Mouse (Mus musculus) limb, embryonic 10.5 days (tissue): ENCODE data around the gene Tbc1d13. TPM values are rescaled to one million over a fixed set of nuclear protein-coding genes. Genes with fewer than 3 reads are reported as not detected.
A peak's percentile ranks its signal among the peaks of the same experiment; 100 is the strongest.
"Not testable (repeated sequence)": the region's sequence is repeated elsewhere in the genome, so short reads cannot be mapped to it uniquely, and the experiment has no call there.

Experiments used
- DNase-seq: peaks from one replicate; pipeline ENCODE4 v3.0.0-alpha.2; 2017; ENCODE audit warnings: low spot score
- H3K27ac ChIP-seq: fragments of 300-500 bp; sonication (generic); 2 replicates; pipeline ENCODE4 v1.5.1; 2016; ENCODE audit warnings: mild to moderate bottlenecking
- H3K27me3 ChIP-seq: fragments of 300-500 bp; sonication (generic); 2 replicates; pipeline ENCODE4 v1.6.1; 2016; ENCODE audit warnings: low read depth, mild to moderate bottlenecking; ENCODE audit not compliant: poor library complexity, severe bottlenecking
- H3K36me3 ChIP-seq: fragments of 300-500 bp; sonication (generic); 2 replicates; pipeline ENCODE4 v1.6.1; 2016; ENCODE audit warnings: mild to moderate bottlenecking, moderate library complexity
- H3K4me1 ChIP-seq: fragments of 300-500 bp; sonication (generic); 2 replicates; pipeline ENCODE4 v1.6.1; 2016
- H3K4me3 ChIP-seq: fragments of 300-500 bp; sonication (generic); 2 replicates; pipeline ENCODE4 v1.5.1; 2016; ENCODE audit warnings: mild to moderate bottlenecking, moderate library complexity
- H3K9me3 ChIP-seq: fragments of 300-500 bp; sonication (generic); replicated peaks from 2 replicates; pipeline ENCODE4 v1.6.1; 2016; ENCODE audit warnings: mild to moderate bottlenecking
- WGBS: fragments of 180-500 bp; shearing (Covaris S2); methylation state at CpG from one replicate; pipeline ENCODE4 v1.1.7; 2016; 5-methylcytosine and 5-hydroxymethylcytosine counted together
- polyA plus RNA-seq: library from polyadenylated mRNA; unstranded; fragments of >200 nt; fragmentation: Nextera tagmentation; extraction: Ambion mirVana; gene quantifications from 2 replicates; pipeline ENCODE4 v1.2.1, GENCODE M21; 2016

Tbc1d13 gene
- polyA plus RNA-seq, 1 experiment from 2014 or later, result 8.1 TPM

DNA sequence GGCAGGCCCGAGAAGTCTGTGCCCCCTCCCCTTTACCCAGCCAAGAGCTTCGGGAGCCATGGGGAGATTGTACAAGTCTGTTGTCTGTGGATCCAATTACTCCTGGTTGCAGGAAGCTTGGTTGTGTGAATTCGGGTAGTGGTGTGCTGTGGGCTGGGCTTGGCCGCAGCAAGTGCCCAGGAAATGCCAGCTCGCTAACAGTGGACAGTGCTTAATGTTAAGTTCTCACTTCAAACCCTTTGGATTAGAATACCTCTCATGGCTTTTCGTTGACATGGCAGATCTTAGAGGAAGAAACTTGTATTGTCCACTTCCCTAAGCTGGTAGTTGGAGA is 799 bp downstream of the Tbc1d13 start:
- H3K36me3 ChIP-seq, result peaks cover 43% of the 10 kb centered on the region
- peak overlapping the region; percentile 88 for H3K4me3 ChIP-seq
- H3K9me3 ChIP-seq, result no peaks in the 10 kb centered on the region
- peak; percentile 35 for DNase-seq
- peak overlapping the region; percentile 88 for H3K27ac ChIP-seq
- H3K4me1 ChIP-seq, result peaks cover 27% of the 10 kb centered on the region
- WGBS, result 35% methylated on average over 6 of the region's 6 CpGs
- no peaks in the 10 kb centered on the region for H3K27me3 ChIP-seq

DNA sequence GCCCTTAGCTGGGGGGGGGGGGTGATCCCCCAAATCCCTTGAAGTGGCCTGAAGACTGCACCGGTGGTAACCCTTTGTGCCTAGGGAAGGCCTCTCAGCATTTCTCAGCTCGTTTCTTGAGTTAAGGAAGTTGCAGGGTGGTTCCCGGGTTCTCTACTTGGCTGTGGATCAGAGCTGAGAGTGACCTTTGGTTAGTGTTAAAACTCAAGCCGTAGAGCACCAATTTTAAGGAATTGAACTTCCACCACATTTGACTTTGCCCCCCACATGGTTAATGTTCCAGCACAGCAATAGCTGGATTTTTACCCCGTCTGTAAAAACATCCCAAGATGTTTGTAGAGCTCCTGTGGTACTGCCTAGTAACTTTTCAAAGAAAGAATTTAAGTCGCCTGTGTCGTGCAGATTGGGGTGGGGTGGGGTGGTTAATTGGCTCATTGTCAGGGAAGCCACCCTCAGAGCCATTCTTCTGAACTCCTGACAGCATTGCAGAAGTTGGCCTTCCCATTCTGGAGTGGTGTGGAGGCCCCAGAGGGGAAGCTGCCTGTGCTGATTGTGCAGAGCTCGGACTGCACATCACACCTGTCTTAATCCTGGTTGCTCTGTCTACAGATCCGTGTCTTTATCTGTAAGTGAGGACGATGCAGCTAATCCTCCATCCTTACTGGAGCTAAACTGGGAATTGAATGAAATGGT is 1.5 kb downstream of the Tbc1d13 start:
- peak overlapping the region; percentile 88; the same call in 1 of the 2 replicates for H3K27ac ChIP-seq

DNA sequence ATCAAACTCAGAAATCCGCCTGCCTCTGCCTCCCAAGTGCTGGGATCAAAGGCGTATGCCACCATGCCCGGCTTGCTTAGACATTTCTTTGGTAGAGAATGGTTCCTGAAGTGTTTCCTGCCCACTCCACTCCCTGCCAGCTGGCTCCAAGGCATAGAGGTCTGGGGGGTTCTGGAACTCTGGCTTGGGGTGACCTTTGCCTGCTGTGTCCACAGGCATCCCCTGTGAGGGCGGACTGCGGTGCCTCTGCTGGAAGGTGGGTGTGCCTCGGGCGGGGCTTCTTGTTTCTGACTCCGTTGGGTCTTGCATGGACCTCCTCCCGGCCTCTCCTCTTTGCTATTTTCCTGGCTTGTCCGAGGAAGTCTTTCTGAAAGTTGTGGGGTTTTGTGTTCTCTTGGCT is 2.9 kb downstream of the Tbc1d13 start:
- Histone ChIP-seq H3K4me1 (peaks cover 27% of the 10 kb centered on the region), H3K27ac (no peak overlapping the region), H3K9me3 (no peaks in the 10 kb centered on the region), H3K36me3 (peaks cover 62% of the 10 kb centered on the region), H3K4me3 (no peak overlapping the region), H3K27me3 (no peaks in the 10 kb centered on the region)
- DNase-seq, result no peak
- 92% methylated on average over 10 of the region's 10 CpGs for WGBS

More for the DNA sequence above, 1.5 kb downstream of the Tbc1d13 start:
- H3K4me3 ChIP-seq, result peak overlapping the region; percentile 88
- H3K36me3 ChIP-seq, result peaks cover 48% of the 10 kb centered on the region
- 84% methylated on average over 10 of the region's 10 CpGs for WGBS
- no peaks in the 10 kb centered on the region for H3K9me3 ChIP-seq
- no peak for DNase-seq
- H3K27me3 ChIP-seq, result no peaks in the 10 kb centered on the region
- peaks cover 27% of the 10 kb centered on the region for H3K4me1 ChIP-seq

DNA sequence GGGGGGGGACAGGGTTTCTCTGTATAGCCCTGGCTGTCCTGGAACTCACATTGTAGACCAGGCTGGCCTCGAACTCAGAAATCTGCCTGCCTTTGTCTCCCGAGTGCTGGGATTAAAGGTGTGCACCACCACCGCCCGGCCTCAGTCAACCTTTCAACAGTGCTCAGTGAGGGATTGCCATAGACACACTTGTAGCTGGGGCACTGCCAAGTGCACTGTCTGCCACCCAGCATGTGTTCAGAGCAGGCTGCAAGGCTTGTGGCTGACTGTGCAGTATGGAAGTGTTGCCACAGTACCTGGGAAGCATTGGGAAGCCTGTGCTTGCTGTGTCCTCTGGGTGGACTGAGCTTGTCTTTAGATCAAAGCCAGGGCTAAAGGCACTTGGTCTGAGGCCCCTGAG is 6.5 kb downstream of the Tbc1d13 start:
- H3K36me3 ChIP-seq, result peaks cover 96% of the 10 kb centered on the region
- not testable (repeated sequence) for H3K4me3 ChIP-seq, DNase-seq, H3K27me3 ChIP-seq, H3K9me3 ChIP-seq, H3K27ac ChIP-seq, H3K4me1 ChIP-seq
- 95% methylated on average over 4 of the region's 4 CpGs for WGBS

DNA sequence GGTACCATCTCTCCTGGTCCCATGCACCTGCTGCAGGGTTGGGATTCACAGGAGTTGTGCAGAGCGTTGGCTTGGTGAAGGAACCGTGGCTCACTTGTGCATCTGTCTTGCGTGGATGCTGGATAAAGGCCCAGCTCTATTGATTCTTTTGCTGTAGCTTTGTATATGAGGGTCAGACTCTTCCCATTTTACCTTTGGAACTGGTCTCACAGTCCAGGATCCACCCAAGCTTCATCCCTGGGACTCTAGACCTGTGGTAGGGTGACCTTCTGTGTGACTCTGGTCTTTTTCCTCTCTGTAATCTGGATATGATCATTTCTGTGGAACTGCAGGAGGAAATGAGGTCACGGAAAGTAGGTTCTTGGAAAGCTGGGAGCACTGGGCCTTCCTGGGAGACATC is 10.9 kb downstream of the Tbc1d13 start:
- H3K27me3 ChIP-seq, result no peaks in the 10 kb centered on the region
- no peak for DNase-seq
- H3K27ac ChIP-seq, result no peak overlapping the region
- H3K4me1 ChIP-seq, result no peaks in the 10 kb centered on the region
- H3K4me3 ChIP-seq, result no peak overlapping the region
- peaks cover 99% of the 10 kb centered on the region for H3K36me3 ChIP-seq
- H3K9me3 ChIP-seq, result no peaks in the 10 kb centered on the region
- WGBS, result 95% methylated on average over 4 of the region's 4 CpGs

DNA sequence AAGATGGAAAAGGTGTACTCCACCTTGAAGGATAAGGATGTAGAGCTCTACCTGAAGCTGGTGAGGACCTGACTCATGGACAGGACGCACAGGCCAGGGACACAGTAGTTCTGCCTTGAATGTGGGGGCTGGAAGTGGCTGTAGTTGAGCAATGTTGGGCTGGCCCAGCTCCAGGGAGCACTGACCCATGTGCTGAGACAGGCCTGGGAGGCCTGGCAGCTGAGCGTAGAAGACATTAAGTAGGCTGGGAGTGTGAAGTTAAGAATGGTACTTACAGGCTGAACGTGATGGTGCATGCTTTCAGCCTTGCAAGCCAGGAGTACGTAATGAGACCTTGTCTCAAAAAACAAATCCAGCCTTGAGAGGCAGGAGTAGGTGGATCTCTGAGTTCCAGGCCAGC is 13.9 kb downstream of the Tbc1d13 start:
- peaks cover 96% of the 10 kb centered on the region for H3K36me3 ChIP-seq
- H3K27ac ChIP-seq, result no peak overlapping the region
- WGBS, result 97% methylated on average over 4 of the region's 4 CpGs
- no peak for DNase-seq
- H3K9me3 ChIP-seq, result no peaks in the 10 kb centered on the region
- no peaks in the 10 kb centered on the region for H3K27me3 ChIP-seq
- no peak overlapping the region for H3K4me3 ChIP-seq
- no peaks in the 10 kb centered on the region for H3K4me1 ChIP-seq

DNA sequence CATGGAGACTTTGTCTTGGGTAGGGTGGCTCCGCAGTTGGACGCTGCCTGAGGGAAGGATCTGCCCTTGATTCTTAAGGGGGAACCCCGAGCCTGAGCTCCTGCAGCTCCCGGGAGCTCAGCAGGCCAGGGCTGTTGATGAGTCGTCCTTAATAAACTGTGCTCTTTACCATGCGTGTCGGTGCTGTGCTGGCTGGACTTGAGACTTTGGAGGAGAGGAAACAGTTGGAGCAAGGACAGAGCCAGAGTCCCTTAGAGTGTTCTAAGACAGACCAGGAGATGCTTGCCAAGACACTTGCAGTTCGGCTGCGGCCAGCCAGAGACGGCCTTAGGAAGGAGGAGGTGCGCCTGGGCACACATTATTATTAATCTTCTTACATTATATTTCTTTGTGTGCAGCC is 18.3 kb downstream of the Tbc1d13 start:
- 92% methylated on average over 11 of the region's 11 CpGs for WGBS
- Histone ChIP-seq H3K4me3 (no peak overlapping the region), H3K27me3 (no peaks in the 10 kb centered on the region), H3K27ac (no peak overlapping the region), H3K4me1 (no peaks in the 10 kb centered on the region), H3K36me3 (peaks cover 52% of the 10 kb centered on the region), H3K9me3 (no peaks in the 10 kb centered on the region)
- DNase-seq, result no peak

DNA sequence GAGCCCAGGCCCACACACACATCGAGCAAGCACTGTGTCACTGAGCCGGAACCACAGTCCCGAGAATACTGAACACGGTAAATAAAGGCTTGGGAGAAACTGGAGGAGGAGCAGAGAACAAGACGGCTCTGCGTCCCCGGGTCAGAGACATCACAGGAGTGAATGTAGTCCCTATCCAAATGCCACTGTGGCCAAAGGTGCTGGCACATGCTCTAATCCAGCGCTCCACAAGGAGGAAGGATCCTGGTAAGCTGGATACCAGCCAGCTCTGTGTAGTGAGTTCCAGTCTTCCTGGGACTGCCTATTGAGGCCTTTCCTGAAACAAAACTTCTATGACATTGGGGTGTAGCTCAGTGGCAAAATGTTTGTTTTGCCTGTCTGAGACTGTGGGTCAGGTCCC is 19.1 kb downstream of the Tbc1d13 start:
- Histone ChIP-seq H3K4me3 (no peak overlapping the region), H3K4me1 (no peaks in the 10 kb centered on the region), H3K27me3 (no peaks in the 10 kb centered on the region), H3K9me3 (no peaks in the 10 kb centered on the region), H3K36me3 (peaks cover 45% of the 10 kb centered on the region), H3K27ac (no peak overlapping the region)
- no peak for DNase-seq
- WGBS, result 91% methylated on average over 8 of the region's 8 CpGs

DNA sequence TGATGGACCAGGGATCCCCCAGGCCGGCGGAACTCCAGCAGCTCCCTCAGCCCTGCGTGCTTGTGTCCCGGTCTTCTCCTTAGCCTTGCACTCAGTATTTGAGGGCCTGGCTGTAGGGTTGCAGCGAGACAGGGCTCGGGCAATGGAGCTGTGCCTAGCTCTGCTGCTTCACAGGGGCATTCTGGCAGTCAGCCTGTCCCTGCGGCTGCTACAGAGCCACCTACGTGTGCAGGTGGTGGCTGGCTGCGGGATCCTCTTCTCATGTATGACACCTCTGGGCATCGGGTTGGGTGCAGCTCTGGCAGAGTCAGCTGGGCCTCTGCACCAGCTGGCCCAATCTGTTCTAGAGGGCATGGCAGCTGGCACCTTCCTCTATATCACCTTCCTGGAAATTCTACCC is 26.3 kb downstream of the Tbc1d13 start:
- WGBS, result 80% methylated on average over 8 of the region's 10 CpGs
- not testable (repeated sequence) for H3K9me3 ChIP-seq, H3K4me3 ChIP-seq

DNA sequence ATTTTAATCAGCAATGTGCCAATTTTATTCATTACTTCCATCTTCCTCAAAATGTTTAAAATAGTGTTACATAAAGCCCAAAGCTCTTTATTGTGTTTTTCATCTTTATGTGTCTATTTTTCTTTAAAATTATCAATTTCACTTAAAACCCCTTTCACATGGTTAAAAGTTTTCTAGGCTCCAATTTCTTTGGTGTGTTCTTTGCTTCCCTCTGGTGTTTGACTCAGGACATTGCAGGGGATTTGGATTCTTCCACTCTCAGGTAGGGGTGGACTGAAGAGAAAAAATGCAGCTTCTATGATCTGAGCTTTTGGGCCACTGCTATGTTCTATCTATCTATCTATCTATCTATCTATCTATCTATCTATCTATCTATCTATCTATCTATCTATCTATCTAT is 28.3 kb downstream of the Tbc1d13 start:
- H3K27ac ChIP-seq, result no peak overlapping the region
- H3K4me1 ChIP-seq, result peaks cover 4% of the 10 kb centered on the region
- DNase-seq, result no peak
- no peak overlapping the region for H3K4me3 ChIP-seq
- H3K36me3 ChIP-seq, result no peaks in the 10 kb centered on the region
- H3K9me3 ChIP-seq, result peaks cover 5% of the 10 kb centered on the region; the same call in 1 of the 2 replicates
- no peaks in the 10 kb centered on the region for H3K27me3 ChIP-seq

More for the DNA sequence above, 26.3 kb downstream of the Tbc1d13 start:
- DNase-seq, H3K4me1 ChIP-seq, H3K27me3 ChIP-seq, H3K27ac ChIP-seq, H3K36me3 ChIP-seq: not testable (repeated sequence)

DNA sequence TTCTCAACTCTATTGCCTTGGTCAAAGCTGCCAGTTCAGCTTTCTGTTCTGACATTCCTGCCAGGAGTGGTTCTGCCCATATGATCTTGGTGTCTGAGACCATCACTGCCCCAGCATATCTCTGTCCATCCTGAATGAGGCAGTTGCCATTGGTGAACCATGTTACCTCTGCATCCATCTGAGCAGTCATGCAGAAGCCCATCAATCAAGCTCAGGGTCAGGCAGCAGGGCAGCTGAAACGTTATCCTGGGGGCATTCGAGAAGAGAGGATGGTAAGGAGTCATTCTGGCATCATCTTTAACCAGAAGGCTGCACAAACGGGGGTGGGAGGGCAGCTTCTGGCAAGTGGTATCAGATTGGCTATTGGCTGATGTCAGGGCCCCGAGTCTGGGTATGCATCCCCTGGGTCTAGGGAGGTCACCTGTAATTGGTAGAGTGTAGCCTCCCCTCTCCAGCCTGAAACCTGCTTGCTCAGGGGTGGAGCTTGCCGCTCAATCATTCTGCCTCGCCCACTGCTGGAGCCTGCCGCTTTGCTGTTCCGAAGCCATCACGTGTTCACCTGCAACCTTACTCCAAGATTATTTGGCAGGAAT is 30.9 kb downstream of the Tbc1d13 start:
- Histone ChIP-seq H3K4me1 (peaks cover 4% of the 10 kb centered on the region), H3K9me3 (peaks cover 6% of the 10 kb centered on the region; the same call in 1 of the 2 replicates), H3K4me3 (no peak overlapping the region), H3K27ac (no peak overlapping the region), H3K27me3 (no peaks in the 10 kb centered on the region), H3K36me3 (no peaks in the 10 kb centered on the region)
- 54% methylated on average over 9 of the region's 9 CpGs for WGBS
- DNase-seq, result no peak

DNA sequence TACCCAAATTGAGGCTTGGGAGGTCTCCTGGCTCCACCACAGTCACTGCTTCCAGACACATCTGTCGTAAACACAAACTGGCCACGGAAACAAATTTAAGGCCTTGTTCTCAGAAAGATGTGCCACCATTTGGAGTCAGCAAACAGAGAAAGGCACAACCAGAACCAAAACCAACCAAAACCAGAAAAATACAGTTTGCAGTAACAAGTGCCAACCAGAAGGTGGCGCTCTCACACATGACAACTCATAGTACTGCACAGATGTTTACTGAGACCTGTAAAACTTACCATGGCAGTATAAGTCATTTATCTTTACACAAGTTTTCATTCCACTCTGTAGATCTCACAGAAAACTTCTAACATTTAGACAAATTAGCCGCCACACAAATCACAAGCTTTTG is 33.1 kb downstream of the Tbc1d13 start:
- 57% methylated on average over 4 of the region's 4 CpGs for WGBS
- H3K4me3 ChIP-seq, result no peak overlapping the region
- H3K9me3 ChIP-seq, result peaks cover 6% of the 10 kb centered on the region; the same call in 1 of the 2 replicates
- H3K27me3 ChIP-seq, result no peaks in the 10 kb centered on the region
- H3K36me3 ChIP-seq, result no peaks in the 10 kb centered on the region
- no peak for DNase-seq
- H3K4me1 ChIP-seq, result peaks cover 10% of the 10 kb centered on the region
- no peak overlapping the region for H3K27ac ChIP-seq

DNA sequence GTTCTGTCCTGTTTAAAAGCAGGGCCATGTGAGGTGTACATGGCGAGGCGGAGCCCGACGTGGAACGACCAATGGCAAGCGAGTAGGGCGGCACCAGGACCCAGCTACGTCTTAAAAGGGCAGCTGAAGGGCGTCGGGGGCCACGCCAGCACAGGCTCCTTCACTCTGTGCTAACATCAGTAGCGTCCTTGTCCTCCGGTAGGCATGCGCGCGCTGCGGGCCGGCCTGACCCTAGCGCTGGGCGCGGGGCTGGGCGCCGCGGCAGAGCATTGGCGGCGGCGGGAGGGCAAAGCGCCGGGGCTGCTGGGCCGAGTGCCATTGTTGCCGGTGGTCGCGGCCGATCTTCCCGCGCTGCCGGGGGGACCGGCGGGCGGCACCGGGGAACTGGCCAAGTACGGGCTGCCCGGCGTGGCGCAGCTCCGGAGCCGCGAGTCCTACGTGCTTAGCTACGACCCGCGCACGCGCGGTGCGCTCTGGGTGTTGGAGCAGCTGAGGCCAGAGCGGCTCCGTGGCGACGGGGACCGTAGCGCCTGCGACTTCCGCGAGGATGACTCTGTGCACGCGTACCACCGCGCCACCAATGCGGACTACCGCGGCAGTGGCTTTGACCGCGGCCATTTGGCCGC is 37.9 kb downstream of the Tbc1d13 start, which contains the start of gene Endog:
TSS of gene Endog (plus strand) at position 123 of the 626 bp plus-strand sequence.
- Histone ChIP-seq H3K9me3 (peaks cover 4% of the 10 kb centered on the region; the same call in 1 of the 2 replicates), H3K4me1 (peaks cover 18% of the 10 kb centered on the region), H3K36me3 (peaks cover 44% of the 10 kb centered on the region), H3K4me3 (peak within 1 kb of the TSS; percentile 80), H3K27me3 (no peaks in the 10 kb centered on the region), H3K27ac (peak within 1 kb of the TSS; percentile 93)
- WGBS, result under 1% methylated on average over 75 of the region's 75 CpGs
- peak; percentile 85 for DNase-seq
